Mouse (Mus musculus): ENCODE results near the gene Neurod2. TPM values are rescaled to one million over a fixed set of nuclear protein-coding genes. Genes with fewer than 3 reads are reported as not detected.

Neurod2 gene
- polyA plus RNA-seq, 1 experiment = not detected

- WGBS = 18% methylated on average over 12 of the region's 12 CpGs
- Histone ChIP-seq H3K4me3 (ENCODE audit: insufficient read depth, low read depth, low read length) (peak overlapping the region; percentile 55; the same call in 1 of the 2 replicates), H3K4me1 (ENCODE audit: control insufficient read depth, insufficient read depth, low read length) (peaks cover 26% of the 10 kb centered on the region), H3K27ac (ENCODE audit: insufficient read depth, low read depth, low read length) (no peak overlapping the region)
- TF ChIP-seq CTCF (IDR thresholded peaks at IDR 0.05; ENCODE audit: insufficient read depth, low read depth, low read length) (no peak), POLR2A (IDR thresholded peaks at IDR 0.05; ENCODE audit: insufficient read depth, low read depth, low read length) (no peak)
Observed at GRCm38 (mm10) chr11:98347385-98348082, 18.1 kb upstream of the Neurod2 start.

GRCm38 (mm10) chr11:98346168-98346567, 16.7 kb upstream of the Neurod2 start:
- no peak overlapping the region for H3K4me3 ChIP-seq (ENCODE audit: insufficient read depth, low read depth, low read length)
- 11% methylated on average over 9 of the region's 9 CpGs for WGBS
- no peak for TF ChIP-seq POLR2A (IDR thresholded peaks at IDR 0.05; ENCODE audit: insufficient read depth, low read depth, low read length)
- TF ChIP-seq CTCF (IDR thresholded peaks at IDR 0.05; ENCODE audit: insufficient read depth, low read depth, low read length) = no peak
- H3K4me1 ChIP-seq (ENCODE audit: control insufficient read depth, insufficient read depth, low read length) = peaks cover 31% of the 10 kb centered on the region
- no peak overlapping the region for H3K27ac ChIP-seq (ENCODE audit: insufficient read depth, low read depth, low read length)

GRCm38 (mm10) chr11:98345253-98345652, 15.8 kb upstream of the Neurod2 start:
- TF ChIP-seq CTCF (IDR thresholded peaks at IDR 0.05; ENCODE audit: insufficient read depth, low read depth, low read length) = peak; percentile 78
- no peak for TF ChIP-seq POLR2A (IDR thresholded peaks at IDR 0.05; ENCODE audit: insufficient read depth, low read depth, low read length)
- WGBS = under 1% methylated on average over 14 of the region's 14 CpGs
- no peak overlapping the region for H3K27ac ChIP-seq (ENCODE audit: insufficient read depth, low read depth, low read length)
- H3K4me3 ChIP-seq (ENCODE audit: insufficient read depth, low read depth, low read length) = no peak overlapping the region
- H3K4me1 ChIP-seq (ENCODE audit: control insufficient read depth, insufficient read depth, low read length) = peaks cover 31% of the 10 kb centered on the region

GRCm38 (mm10) chr11:98342000-98342945, 12.8 kb upstream of the Neurod2 start:
- no peak overlapping the region for H3K27ac ChIP-seq (ENCODE audit: insufficient read depth, low read depth, low read length)
- 2% methylated on average over 27 of the region's 29 CpGs for WGBS
- TF ChIP-seq CTCF (IDR thresholded peaks at IDR 0.05; ENCODE audit: insufficient read depth, low read depth, low read length) (peak; percentile 100), POLR2A (IDR thresholded peaks at IDR 0.05; ENCODE audit: insufficient read depth, low read depth, low read length) (no peak)
- H3K4me1 ChIP-seq (ENCODE audit: control insufficient read depth, insufficient read depth, low read length) = peaks cover 19% of the 10 kb centered on the region
- H3K4me3 ChIP-seq (ENCODE audit: insufficient read depth, low read depth, low read length) = peak overlapping the region; percentile 41

GRCm38 (mm10) chr11:98341174-98341573, 11.7 kb upstream of the Neurod2 start:
- TF ChIP-seq POLR2A (IDR thresholded peaks at IDR 0.05; ENCODE audit: insufficient read depth, low read depth, low read length) = no peak
- TF ChIP-seq CTCF (IDR thresholded peaks at IDR 0.05; ENCODE audit: insufficient read depth, low read depth, low read length) = no peak
- peaks cover 13% of the 10 kb centered on the region for H3K4me1 ChIP-seq (ENCODE audit: control insufficient read depth, insufficient read depth, low read length)
- WGBS = 75% methylated on average over 4 of the region's 4 CpGs

GRCm38 (mm10) chr11:98340597-98340996, 11.1 kb upstream of the Neurod2 start:
- WGBS = 33% methylated on average over 4 of the region's 4 CpGs

More at GRCm38 (mm10) chr11:98341174-98341573, 11.7 kb upstream of the Neurod2 start:
- Histone ChIP-seq H3K27ac (ENCODE audit: insufficient read depth, low read depth, low read length) (no peak overlapping the region), H3K4me3 (ENCODE audit: insufficient read depth, low read depth, low read length) (no peak overlapping the region)

GRCm38 (mm10) chr11:98339679-98340287, 10.3 kb upstream of the Neurod2 start:
- Histone ChIP-seq H3K4me3 (ENCODE audit: insufficient read depth, low read depth, low read length) (no peak overlapping the region), H3K4me1 (ENCODE audit: control insufficient read depth, insufficient read depth, low read length) (peaks cover 9% of the 10 kb centered on the region), H3K27ac (ENCODE audit: insufficient read depth, low read depth, low read length) (no peak overlapping the region)
- TF ChIP-seq POLR2A (IDR thresholded peaks at IDR 0.05; ENCODE audit: insufficient read depth, low read depth, low read length) (no peak), CTCF (IDR thresholded peaks at IDR 0.05; ENCODE audit: insufficient read depth, low read depth, low read length) (no peak)
- 36% methylated on average over 11 of the region's 11 CpGs for WGBS

More at GRCm38 (mm10) chr11:98340597-98340996, 11.1 kb upstream of the Neurod2 start:
- peaks cover 11% of the 10 kb centered on the region for H3K4me1 ChIP-seq (ENCODE audit: control insufficient read depth, insufficient read depth, low read length)
- H3K4me3 ChIP-seq (ENCODE audit: insufficient read depth, low read depth, low read length) = no peak overlapping the region
- no peak for TF ChIP-seq CTCF (IDR thresholded peaks at IDR 0.05; ENCODE audit: insufficient read depth, low read depth, low read length)
- no peak for TF ChIP-seq POLR2A (IDR thresholded peaks at IDR 0.05; ENCODE audit: insufficient read depth, low read depth, low read length)
- no peak overlapping the region for H3K27ac ChIP-seq (ENCODE audit: insufficient read depth, low read depth, low read length)

- Histone ChIP-seq H3K4me3 (ENCODE audit: insufficient read depth, low read depth, low read length) (peak overlapping the region; percentile 65), H3K27ac (ENCODE audit: insufficient read depth, low read depth, low read length) (no peak overlapping the region), H3K4me1 (ENCODE audit: control insufficient read depth, insufficient read depth, low read length) (peaks cover 11% of the 10 kb centered on the region)
- TF ChIP-seq POLR2A (IDR thresholded peaks at IDR 0.05; ENCODE audit: insufficient read depth, low read depth, low read length) = no peak
- no peak for TF ChIP-seq CTCF (IDR thresholded peaks at IDR 0.05; ENCODE audit: insufficient read depth, low read depth, low read length)
- under 1% methylated on average over 19 of the region's 19 CpGs for whole genome bisulfite sequencing
Observed at GRCm38 (mm10) chr11:98339071-98339501, 9.6 kb upstream of the Neurod2 start.

All from olfactory bulb, adult 2 months (tissue).